Mouse (Mus musculus): ENCODE data around the gene Farp1. TPM values are rescaled to one million over a fixed set of nuclear protein-coding genes. Genes with fewer than 3 reads are reported as not detected.

The Farp1 gene
- total RNA-seq, 2 experiments from 2014 or later, result 127 to 137 TPM

DNA sequence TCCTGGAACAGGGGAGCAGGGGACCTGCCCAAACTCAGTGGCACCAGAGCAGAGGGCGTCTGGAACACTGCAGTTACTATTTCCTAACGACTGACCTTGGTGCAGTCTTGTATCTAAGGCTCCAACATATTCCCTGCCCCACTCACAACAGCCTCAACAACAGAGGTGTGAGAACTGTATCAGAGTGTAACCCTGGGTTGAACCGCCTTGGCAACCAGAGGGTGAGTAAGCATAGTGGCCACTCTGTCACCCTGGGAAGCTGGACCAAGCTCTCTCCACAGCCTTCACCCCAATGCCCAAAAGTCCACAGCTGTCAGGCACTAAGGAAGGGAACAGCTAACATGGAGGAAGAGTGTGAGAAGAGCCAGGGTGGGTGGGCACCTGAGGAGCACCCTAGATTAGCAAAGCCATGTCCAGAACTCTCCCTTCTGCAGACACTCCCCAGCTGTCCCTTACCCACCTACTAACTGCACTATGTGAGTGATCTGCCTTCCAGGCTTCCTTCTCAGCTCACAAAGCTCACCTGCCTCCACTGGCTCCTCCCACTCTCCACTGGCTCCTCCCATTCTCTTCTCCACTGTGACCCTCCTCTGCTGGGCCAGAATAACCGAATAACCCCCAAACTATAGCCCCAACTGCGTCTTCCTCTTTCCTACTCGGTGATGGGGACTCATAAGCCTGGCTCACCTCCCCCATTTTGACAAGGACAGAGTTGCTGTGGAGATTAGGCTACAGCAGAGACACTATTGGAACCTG lies 275.5 kb downstream of the Farp1 start:
- intact Hi-C loops (cut with DNase I), result no loop called here

DNA sequence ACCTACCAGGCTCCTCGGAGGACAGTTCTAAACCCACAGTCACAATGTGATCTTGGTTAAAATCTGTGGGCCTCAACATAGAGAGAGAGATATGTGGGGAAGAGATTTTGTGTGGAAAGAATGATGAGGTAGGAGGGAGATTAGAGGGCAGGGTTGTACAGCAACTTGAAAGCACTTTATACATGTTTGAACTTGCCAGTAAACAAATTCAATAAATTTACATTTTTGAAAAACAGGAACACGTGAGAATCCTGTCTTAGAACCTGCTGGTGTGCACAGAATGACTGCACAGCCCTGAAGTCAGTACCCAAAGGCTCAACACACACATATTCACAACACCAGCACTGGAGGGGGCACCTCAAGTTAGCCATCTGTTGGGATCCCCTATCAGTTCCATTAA lies 276.1 kb downstream of the Farp1 start:
- intact Hi-C loops (cut with DNase I), result no loop called here
- no peak for DNase-seq (ENCODE audit: low spot score in 2 of 2)

More for the DNA sequence above, 275.5 kb downstream of the Farp1 start:
- DNase-seq (ENCODE audit: low spot score in 2 of 2), result no peak

GRCm38 (mm10) chr14:121313283-121313682 lies 278.3 kb downstream of the Farp1 start:
- intact Hi-C loops (cut with DNase I), result no loop called here
- DNase-seq (ENCODE audit: low spot score in 2 of 2), result no peak

GRCm38 (mm10) chr14:121314934-121315333 lies 279.9 kb downstream of the Farp1 start:
- no peak for DNase-seq (ENCODE audit: low spot score in 2 of 2)
- intact Hi-C loops (cut with DNase I), result no loop called here

DNA sequence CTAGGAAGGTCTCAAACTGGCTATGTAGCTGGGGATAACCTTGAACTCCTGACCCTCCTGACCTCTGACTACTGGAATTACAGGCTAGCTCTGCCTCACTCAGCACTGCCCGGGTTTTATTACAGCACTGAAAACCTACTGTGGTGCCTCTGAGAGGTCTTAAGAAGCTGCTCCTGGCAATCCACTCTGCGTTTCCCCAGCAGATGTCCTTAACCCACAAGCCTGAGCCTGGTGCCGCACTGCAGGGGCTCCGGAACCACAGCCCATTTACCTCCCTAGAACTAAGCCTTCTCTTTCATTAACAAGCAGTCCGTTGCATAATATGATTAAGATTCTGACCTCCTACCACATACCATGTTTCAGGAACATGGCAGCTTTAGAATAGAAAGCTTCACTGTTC lies 281.1 kb downstream of the Farp1 start:
- intact Hi-C loops (cut with DNase I), result no loop called here
- DNase-seq (ENCODE audit: low spot score in 2 of 2), result no peak

GRCm38 (mm10) chr14:121316631-121317311 lies 281.8 kb downstream of the Farp1 start:
- DNase-seq (ENCODE audit: low spot score in 2 of 2), result no peak
- intact Hi-C loops (cut with DNase I), result no loop called here

DNA sequence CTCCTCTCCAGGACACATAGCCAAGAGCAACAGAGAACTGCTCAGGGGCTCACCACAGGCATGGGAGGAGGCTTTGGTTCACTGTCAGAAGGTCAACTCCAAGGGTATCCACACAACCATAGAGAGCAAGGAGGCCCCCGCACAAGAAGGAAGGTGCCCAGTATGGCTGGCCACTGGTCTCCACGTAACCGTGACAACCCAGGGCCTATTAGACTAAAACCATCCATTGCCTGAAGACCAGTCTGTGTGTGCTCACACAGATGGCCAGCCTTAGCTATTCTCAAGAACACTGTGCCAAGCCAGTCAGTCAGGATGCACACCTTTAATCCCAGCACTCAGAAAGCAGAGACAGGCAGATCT lies 282.3 kb downstream of the Farp1 start:
- no peak for DNase-seq (ENCODE audit: low spot score in 2 of 2)
- intact Hi-C loops (cut with DNase I), result no loop called here

- no peak for DNase-seq (ENCODE audit: low spot score in 2 of 2)
- intact Hi-C loops (cut with DNase I), result no loop called here
Measured at GRCm38 (mm10) chr14:121318382-121318781, 283.4 kb downstream of the Farp1 start.

GRCm38 (mm10) chr14:121322150-121322549 lies 287.1 kb downstream of the Farp1 start:
- intact Hi-C loops (cut with DNase I), result no loop called here
- DNase-seq (ENCODE audit: low spot score in 2 of 2), result no peak

GRCm38 (mm10) chr14:121322641-121323040 lies 287.6 kb downstream of the Farp1 start:
- peak; percentile 71 to 81 for DNase-seq (ENCODE audit: low spot score in 2 of 2)
- intact Hi-C loops (cut with DNase I), result no loop called here

DNA sequence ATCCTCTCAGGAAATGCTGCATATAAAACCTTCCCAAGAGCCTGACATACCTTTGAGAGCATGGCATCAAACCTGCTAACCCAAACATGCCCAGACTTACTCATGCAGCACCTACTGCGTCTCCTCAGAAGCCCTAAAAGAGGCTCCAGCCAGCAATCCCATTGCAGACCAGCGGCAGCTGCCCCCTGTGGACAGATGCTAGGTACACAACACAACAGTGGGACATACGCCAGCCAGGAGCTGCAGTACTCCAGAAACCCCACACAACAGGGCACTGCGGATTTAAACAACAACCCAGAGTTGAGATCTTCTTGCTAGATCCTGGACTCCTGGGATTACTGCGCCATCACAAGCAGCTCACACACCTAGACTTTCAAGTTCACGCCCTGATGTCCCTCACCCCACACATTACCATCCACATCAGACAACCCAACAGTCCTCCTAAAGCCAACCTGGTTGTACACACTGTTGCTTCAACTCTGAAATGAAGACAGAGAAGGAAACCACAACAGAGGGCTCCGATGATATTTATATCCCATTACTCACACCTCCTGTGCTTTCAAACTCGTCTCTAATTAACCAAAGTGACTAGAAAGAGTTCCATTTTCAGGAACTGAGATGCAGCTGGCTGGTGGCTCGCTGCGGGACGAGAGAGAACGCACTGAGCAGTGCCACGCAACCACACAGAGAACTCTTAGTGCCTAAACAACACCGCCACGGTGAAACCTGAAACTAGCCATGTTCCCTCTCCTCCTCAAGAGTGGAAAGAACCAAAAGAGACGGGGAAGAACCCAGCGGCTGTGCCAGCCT lies 289.7 kb downstream of the Farp1 start:
- DNase-seq (ENCODE audit: low spot score in 2 of 2), result peak; percentile 40 to 52
- intact Hi-C loops (cut with DNase I), result no loop called here

- no peak for DNase-seq (ENCODE audit: low spot score in 2 of 2)
- intact Hi-C loops (cut with DNase I), result no loop called here
Measured at GRCm38 (mm10) chr14:121326432-121326831, 291.4 kb downstream of the Farp1 start.

GRCm38 (mm10) chr14:121328878-121329277 lies 293.9 kb downstream of the Farp1 start:
- intact Hi-C loops (cut with DNase I), result no loop called here
- DNase-seq (ENCODE audit: low spot score in 2 of 2), result no peak

GRCm38 (mm10) chr14:121329401-121330089 lies 294.5 kb downstream of the Farp1 start:
- no peak for DNase-seq (ENCODE audit: low spot score in 2 of 2)
- intact Hi-C loops (cut with DNase I), result no loop called here

DNA sequence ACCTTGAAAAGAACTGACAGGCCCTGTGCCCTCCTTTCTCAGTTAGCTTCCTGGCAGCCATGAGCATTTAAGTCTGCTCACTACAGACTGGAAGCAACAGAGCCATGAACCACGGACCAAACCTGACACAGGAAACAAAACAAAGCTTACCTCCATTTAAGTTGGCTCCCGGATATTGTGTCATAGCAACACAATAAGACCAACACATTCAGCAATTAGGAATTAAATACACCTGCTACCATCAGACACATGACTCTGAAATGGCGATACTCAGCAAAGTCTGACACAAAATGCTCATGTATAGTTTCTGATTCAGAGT lies 295.0 kb downstream of the Farp1 start:
- intact Hi-C loops (cut with DNase I), result no loop called here
- DNase-seq (ENCODE audit: low spot score in 2 of 2), result no peak

Other genes starting within 250 kb of the Farp1 start
- gene Ipo5, start 124.0 kb upstream of the Farp1 start, total RNA-seq (2021), result 100 to 1,000 TPM; 111 to 120 TPM

All from left cerebral cortex, postnatal 14 days (tissue).